Mouse (Mus musculus): Measurements from ENCODE around the gene Macrod2.

Gene Macrod2

GRCm38 (mm10) chr2:141477585-141477984 lies 1082.5 kb downstream of the Macrod2 start:
- DNase-seq (ENCODE audit: low spot score in 2 of 2) = no peak

DNA sequence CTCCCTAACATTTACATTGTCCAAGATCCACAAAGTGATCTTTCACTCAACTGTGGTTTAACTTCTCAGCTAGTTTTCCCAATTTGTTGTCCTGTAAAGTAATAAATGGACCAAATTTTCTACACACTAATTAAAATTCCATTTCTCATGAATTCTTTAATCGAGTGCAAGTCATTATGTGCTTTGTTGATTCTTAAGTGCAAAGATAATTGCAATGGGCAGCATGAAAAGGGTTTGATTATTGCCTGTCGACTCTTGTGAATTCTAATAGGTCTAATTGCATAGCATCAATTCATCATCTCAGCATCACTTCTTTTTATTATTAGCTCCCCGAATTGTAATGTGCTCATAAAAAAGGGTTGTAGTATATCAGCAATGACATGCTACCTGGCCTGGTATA lies 1095.4 kb downstream of the Macrod2 start:
- DNase-seq (ENCODE audit: low spot score in 2 of 2) = no peak

DNA sequence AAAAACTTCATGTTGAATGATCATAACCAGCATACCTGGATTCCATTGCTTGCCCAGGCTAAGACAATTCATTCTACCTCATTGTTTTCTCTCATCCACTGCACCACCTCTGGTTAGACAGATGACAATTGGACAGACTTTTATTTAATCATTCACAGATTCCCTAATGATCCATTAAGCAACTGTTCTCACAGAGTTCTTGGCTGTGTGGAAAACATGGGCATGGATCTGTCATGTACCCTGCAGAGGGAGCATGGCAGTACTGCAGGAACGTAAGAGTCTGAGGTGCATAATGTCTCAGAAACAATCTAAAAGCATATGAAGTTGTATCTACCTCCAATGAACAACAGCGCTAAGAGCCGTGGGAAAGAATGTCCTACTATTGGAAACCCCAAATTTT lies 1110.3 kb downstream of the Macrod2 start:
- no peak for DNase-seq (ENCODE audit: low spot score in 2 of 2)

GRCm38 (mm10) chr2:141507929-141508897 lies 1113.1 kb downstream of the Macrod2 start:
- DNase-seq (ENCODE audit: low spot score in 2 of 2) = no peak

DNA sequence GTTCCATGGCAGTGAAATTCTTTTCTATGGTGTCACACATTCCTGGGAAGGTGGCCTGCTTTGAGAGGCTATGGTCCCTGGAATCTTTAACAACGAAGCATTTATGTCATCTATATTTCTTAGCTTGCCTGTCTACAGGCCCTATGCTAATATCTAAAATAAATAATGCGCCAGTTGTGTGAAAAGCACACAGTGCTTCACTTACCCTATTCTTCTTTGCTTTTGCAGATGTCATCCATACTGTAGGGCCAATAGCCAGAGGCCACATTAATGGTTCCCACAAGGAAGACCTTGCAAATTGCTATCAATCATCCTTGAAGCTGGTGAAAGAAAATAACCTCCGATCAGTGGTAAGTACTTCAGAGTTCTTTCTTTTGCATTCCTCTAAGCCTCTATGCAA lies 1119.9 kb downstream of the Macrod2 start:
- DNase-seq (ENCODE audit: low spot score in 2 of 2) = no peak

- DNase-seq (ENCODE audit: low spot score in 2 of 2) = no peak
Observed at GRCm38 (mm10) chr2:141522081-141522480, 1127.0 kb downstream of the Macrod2 start.

DNA sequence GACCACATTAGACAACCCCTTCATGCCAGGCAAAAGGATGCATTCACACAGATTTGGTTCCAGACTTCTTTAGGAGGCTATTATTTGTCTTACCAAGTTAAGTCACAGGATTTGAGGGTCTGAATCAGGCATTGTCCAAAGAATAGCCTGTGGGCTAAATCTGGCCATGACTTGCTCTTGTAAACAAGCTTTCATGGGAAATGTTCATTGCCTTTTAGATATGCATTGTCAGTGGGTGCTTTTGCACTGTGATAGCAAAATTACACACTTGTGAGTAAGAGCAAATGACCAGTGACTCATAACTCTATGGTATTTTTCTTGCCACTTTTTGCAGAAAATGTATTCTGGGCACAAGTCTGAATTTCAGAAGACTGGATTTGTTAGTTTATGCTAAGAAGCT lies 1150.8 kb downstream of the Macrod2 start:
- no peak for DNase-seq (ENCODE audit: low spot score in 2 of 2)

DNA sequence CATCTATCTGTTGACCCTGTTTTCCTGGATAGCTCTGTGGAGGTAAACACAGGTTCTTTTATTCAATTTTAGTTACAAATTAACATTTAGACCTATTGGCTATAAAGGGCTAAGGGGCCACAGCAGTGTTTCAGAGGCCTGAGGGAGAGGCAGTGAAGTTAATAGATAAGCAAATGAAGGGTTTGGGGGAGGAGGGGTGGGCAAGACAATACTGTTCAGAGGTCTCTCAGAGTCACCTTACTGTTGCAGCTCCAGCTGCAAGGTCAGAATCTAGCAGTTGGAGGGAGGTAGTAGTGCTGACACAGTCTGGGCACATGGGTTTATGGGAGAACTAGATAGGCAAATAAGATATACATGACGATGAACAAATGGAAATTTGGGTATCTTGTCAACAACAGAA lies 1156.6 kb downstream of the Macrod2 start:
- DNase-seq (ENCODE audit: low spot score in 2 of 2) = no peak

DNA sequence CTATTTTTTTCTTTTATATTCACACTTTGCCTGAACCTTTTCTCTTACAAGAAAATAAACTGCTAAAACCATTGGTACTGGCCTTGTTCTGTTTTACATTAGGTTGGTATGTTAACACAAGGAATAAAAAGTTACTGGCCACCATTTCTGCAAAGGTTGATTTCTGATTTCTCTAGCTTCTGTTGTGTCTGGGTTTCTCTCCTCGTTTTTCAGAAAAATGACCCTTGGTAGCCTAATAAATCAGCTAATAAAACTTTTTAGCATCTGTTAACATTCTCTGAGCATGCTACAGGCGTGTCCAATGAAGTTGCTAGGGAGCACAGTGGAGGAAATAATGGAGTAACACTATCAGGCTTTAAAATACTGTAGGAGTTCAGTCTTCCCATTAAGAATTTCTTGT lies 1161.6 kb downstream of the Macrod2 start:
- no peak for DNase-seq (ENCODE audit: low spot score in 2 of 2)

- DNase-seq (ENCODE audit: low spot score in 2 of 2) = no peak
Observed at GRCm38 (mm10) chr2:141558242-141558827, 1163.2 kb downstream of the Macrod2 start.

DNA sequence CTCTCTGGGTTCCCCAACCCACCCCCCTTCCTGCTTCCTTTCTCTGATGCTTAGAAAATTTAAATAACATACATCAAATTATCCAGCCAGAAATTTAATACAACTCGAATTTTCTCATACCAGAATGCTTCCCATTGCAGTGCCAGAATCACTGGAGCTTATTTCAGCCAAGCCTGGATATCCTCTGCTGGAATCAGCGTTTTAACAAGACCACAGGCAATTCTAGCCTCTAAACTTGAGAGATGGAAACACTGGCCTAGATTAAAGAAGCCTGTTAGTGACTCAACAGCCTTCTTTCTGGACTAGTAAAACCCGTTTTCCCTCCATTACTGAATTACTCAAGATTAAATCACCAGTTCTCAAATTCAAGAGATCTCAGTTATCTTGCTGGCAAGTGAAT lies 1170.9 kb downstream of the Macrod2 start:
- no peak for DNase-seq (ENCODE audit: low spot score in 2 of 2)

DNA sequence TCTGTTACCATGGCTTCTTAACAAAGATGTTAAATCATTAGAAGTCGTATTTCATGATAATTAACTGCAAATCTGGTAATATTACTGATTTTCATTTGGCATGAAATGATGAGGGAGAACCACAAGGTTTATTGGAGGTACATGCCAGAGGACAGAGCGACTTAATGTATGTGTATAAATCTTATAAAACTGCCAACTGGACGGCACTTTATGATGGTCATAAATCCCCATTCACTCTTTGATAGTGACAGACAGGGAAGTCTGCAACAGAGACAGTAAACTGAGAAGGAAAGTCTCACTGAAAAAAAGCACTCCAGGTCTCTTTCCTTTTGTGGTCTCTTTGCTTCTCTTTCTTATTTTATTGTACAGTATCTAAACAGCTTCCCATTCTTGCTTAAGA lies 1176.3 kb downstream of the Macrod2 start:
- no peak for DNase-seq (ENCODE audit: low spot score in 2 of 2)

GRCm38 (mm10) chr2:141578206-141578605 lies 1183.1 kb downstream of the Macrod2 start:
- DNase-seq (ENCODE audit: low spot score in 2 of 2) = no peak

GRCm38 (mm10) chr2:141582431-141582830 lies 1187.3 kb downstream of the Macrod2 start:
- DNase-seq (ENCODE audit: low spot score in 2 of 2) = no peak

DNA sequence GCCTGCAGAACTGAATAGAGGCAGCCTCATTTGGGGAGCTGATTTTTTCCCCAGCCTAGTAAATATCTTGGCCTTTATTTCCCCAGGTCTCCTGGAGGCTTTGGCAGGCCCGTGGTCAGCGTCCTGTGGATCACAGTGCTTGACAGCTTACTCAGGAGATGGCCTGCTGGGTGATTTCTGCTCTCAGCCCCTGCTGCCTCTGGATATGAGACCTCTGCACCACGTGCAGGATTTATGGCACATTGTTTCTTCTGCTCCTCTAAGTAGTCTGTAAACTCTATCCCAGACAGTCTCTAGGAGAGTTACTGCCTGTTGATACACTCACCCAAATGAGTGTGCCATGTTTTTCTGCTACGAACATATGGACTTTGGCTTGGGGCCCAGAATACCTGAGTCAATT lies 1187.8 kb downstream of the Macrod2 start:
- no peak for DNase-seq (ENCODE audit: low spot score in 2 of 2)

GRCm38 (mm10) chr2:141587290-141587689 lies 1192.2 kb downstream of the Macrod2 start:
- no peak for DNase-seq (ENCODE audit: low spot score in 2 of 2)

DNA sequence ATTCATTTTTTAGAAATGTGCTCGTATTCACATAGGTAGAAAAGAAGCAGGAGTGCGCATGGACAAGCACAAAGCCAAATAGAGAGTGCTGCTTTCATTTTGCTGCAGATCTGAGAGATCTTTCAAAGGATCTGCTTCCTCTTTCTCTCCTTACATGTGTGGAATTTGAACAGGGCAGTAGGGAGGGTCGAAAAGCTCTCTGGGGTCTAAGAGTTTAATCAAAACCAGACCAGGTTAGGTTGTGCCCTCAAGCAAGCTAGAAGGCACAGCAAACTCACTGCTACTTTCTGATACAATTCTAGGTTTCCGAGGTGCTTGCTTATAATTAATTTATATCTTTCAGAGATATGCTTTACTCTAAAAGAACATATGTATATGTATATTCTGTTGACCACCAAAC lies 1196.2 kb downstream of the Macrod2 start:
- no peak for DNase-seq (ENCODE audit: low spot score in 2 of 2)

DNA sequence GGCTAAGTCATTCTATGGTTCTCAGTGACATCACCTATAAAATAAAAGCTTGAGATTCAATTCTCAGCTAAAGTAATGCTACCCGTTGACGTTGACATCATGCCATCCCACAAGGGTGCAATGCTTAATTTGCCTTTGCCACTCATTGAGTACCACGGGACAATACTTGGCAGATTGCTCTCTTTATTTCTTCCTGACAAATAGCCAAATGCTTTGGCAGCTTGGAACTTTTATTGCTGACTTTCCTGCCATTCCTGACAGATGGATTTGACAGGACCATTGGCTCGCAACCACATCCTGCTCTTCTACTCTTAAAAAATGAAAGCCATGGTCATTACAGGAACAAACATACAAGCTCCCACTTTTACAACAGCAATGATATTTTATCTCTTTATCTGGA lies 1199.7 kb downstream of the Macrod2 start:
- DNase-seq (ENCODE audit: low spot score in 2 of 2) = no peak

GRCm38 (mm10) chr2:141617721-141618120 lies 1222.6 kb downstream of the Macrod2 start:
- DNase-seq (ENCODE audit: low spot score in 2 of 2) = no peak

- no peak for DNase-seq (ENCODE audit: low spot score in 2 of 2)
Observed at GRCm38 (mm10) chr2:141618257-141618656, 1223.1 kb downstream of the Macrod2 start.

DNA sequence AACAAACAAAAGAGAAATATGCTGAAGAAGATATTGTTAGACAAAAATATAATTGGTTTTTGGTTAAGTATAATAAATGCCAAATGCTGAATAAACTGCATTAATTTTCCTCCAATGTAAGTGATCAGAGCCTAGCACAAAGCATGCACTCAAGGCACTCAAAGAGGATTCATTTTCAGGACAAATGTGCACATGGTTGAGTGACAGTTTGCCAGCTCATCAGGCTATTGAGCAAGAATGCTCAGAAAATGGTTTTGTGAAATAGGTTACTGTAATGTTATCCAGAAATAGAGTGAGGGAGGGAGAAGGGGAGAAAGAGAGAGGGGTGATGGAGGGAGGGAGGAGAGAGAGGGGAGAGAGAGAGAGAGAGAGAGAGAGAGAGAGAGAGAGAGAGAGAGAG lies 1268.9 kb downstream of the Macrod2 start:
- no peak for DNase-seq (ENCODE audit: low spot score in 2 of 2)

- DNase-seq (ENCODE audit: low spot score in 2 of 2) = no peak
Observed at GRCm38 (mm10) chr2:141672814-141673213, 1277.7 kb downstream of the Macrod2 start.

GRCm38 (mm10) chr2:141673405-141673804 lies 1278.3 kb downstream of the Macrod2 start:
- DNase-seq (ENCODE audit: low spot score in 2 of 2) = no peak

All from urinary bladder, adult 18-20 months (tissue).